Mouse (Mus musculus): ENCODE data around the gene Eci1. TPM values are rescaled to one million over a fixed set of nuclear protein-coding genes. Genes with fewer than 3 reads are reported as not detected.
"Not testable (repeated sequence)": the region's sequence is repeated elsewhere in the genome, so short reads cannot be mapped to it uniquely, and the experiment has no call there.

Eci1 gene
- 100 to 1,000 TPM; 142 to 242 (median 189) TPM for total RNA-seq (2022)

DNA sequence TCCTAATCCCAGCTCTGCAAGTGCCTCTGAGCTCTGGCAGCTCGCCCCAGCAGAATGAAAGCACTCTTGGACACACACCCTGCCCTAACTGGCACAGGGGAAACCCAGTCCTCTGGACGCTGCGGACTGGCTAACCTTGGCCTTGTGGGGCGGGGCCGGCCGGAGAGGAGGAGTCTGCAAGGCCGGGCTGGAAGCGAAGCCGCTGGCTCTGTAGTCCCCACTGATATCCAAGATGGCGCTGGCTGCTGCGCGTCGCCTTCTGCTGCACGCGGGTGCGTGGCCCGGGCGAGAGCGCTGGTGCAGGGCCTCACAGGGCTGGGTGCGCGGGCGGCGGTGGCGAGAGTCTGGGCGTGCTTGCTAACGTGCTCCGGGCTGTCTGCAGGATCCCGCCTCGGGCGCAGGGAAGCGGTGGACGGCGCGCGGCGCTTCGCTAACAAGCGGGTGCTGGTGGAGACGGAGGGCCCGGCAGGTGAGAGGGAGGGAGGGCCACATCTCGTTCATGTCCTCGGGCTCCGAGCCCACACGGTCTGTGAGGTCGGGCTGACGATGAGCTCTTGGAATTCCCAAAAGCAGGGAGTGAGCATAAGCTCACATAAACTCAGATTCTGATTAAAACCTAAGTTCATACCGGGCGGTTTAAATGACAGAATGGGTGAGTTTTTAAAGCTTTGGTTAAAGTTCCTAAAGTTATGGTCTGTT, at the start of gene Eci1:
Gene Eci1, plus strand, starts transcription at position 171 of the 699 bp plus-strand sequence.
- peak; percentile 99 for DNase-seq

- DNase-seq: peak; percentile 70
Observed at GRCm38 (mm10) chr17:24378496-24378895, 47.9 kb upstream of the Eci1 start.

DNA sequence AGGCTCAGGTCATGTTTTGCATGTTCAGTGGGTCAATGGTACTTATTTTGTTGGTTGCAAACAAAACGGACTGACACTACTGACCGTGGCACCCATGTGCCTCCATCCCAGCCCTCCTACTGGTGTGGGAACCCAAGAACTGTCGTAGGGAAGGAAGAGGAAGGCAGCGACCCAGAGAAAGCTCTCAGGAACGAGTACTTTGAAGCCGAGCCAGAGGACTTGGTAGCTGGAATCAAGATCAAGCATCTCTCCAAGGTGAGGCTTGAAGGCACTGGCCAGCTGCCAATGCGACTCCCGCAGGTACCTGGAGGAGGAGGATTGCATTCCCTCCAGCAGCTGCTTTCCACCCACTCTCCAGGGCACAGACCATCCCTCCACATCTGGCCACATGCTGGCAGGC, 42.7 kb upstream of the Eci1 start:
- no peak for DNase-seq

DNA sequence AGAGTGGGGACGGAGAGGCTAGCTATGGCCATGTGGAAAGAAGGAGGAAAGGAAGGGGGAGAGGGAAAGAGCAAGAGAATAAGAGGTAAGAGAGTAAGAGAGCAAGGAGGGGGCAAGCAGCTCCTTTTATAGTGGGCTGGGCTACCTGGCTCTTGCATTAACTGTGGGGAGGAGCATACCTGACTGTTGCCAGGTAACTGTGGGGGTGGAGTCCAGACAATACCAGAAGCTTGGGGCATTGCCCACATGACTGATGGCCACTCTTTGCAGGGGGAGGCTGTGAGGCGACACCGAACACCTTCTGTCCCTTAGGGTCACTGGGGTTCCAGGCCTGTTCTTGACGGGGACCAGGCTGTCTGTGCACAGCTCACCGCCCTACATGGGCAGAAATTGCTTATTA, 37.7 kb upstream of the Eci1 start:
- no peak for DNase-seq

DNA sequence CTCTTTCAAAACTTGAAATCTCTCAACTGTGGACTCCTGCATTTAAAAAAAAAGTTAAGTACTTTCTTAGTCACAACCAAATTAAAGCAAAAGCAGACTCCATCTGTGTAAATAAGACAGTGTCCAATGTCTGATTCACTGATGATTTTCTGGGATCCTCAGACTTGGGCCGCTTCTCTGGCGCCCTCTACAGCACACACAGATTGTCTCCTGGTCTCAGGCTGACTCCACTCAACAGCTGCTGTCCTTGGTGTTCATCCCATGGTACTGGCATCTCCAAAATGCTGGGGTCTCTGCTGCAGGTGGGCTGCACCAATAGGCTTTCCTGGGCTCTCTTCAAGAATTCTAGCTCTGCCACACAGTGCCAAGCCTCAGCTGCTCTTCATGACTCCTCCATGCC, 36.6 kb upstream of the Eci1 start:
- peak; percentile 59 for DNase-seq

GRCm38 (mm10) chr17:24391149-24391548, 35.3 kb upstream of the Eci1 start:
- no peak for DNase-seq

GRCm38 (mm10) chr17:24393527-24393926, 32.9 kb upstream of the Eci1 start:
- DNase-seq: no peak

GRCm38 (mm10) chr17:24394456-24394855, 32.0 kb upstream of the Eci1 start:
- no peak for DNase-seq

DNA sequence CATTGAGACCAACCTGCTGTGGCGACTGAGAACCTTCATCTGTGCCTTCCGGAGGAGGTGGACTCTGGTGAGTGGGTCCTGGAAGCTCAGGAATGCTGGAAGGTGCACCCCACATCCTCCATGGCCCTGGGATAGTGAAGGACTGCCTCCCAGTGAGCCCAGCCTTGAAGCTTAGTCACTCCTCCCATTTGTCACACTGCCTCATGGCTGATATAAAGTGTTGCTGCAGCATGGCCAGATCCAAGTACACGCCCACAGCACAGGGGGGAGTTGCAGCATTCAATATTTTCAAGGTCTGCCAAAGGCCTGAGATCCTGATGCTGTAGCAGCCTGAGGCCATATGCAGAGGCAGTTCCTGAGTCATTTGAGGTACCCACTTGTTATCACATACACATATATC, 24.1 kb upstream of the Eci1 start:
- DNase-seq: peak; percentile 90

DNA sequence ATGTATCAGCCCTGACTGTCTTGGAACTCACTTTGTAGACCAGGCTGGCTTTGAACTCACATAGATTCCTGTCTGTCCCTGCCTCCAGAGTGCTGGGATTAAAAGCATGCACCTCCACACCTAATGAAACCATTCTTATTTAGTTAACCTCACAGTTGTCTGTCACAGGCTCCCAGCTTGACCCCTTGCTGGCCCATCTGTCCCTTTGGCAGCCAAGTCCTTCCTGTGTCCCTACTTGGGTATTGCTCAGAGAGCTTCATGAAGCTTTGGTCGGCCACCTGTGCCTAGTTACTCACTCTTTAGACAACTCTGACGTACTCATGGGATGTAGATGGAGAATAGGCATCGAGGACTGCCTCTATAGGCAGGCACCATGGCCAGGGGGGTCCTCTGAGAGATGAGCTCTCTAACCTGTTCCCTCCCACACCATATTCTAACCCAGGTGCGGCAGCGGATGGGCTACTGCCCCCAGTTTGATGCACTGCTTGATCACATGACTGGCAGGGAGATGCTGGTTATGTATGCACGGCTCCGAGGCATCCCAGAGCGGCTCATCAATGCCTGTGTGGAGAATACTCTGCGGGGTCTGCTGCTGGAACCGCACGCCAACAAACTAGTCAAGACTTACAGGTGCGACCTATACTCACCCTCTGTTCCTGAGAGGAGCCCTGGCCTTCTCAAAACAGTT, 19.2 kb upstream of the Eci1 start:
- no peak for DNase-seq

- no peak for DNase-seq
Observed at GRCm38 (mm10) chr17:24413557-24414211, 12.8 kb upstream of the Eci1 start.

- DNase-seq: peak; percentile 88
Observed at GRCm38 (mm10) chr17:24414230-24414976, 12.0 kb upstream of the Eci1 start, which contains the start of gene Rnps1. Rnps1 (plus strand) TSS chr17:24414565.

DNA sequence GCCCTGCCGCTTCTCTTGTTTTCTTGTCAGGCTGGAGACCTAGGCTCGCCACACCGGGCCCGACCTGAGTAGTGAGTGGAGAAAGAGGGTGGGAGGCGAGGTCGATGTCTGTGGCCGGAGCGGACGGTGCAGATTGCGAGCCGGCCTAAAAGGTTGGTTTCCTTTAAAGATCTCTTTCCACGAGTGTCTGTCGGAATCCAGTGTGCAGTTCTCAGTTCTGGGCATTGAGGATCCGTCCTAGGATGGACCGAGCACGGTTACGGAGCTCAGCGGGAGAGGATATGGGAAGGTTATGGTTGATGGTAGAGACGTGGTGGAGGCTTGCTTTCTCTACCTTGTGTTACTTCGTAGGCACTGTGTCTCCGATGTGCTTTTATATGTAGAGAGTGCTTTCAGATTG, 11.4 kb upstream of the Eci1 start:
- DNase-seq: no peak

- DNase-seq: no peak
Observed at GRCm38 (mm10) chr17:24416051-24416652, 10.3 kb upstream of the Eci1 start.

- DNase-seq: no peak
Observed at GRCm38 (mm10) chr17:24423114-24423513, 3.3 kb upstream of the Eci1 start.

DNA sequence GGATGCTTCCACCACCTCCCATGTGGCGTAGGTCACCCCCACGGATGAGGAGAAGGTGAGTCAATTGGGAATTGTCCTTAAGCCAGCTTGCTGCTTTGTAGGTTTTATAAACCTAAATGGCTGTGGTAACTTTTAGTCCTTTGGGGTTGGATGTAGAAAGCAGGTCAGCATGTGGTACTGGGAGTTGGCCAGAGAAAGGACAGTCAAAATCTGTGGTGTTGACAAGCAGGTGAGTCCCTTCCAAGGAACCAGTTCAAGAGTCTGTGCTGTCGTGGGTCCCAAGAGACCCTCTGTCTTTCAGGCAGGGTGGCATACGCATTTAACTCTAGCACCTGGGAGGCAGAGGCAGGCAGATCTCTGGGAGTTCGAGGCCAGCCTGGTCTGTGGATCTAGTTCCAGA, 2.0 kb upstream of the Eci1 start:
- DNase-seq: no peak

DNA sequence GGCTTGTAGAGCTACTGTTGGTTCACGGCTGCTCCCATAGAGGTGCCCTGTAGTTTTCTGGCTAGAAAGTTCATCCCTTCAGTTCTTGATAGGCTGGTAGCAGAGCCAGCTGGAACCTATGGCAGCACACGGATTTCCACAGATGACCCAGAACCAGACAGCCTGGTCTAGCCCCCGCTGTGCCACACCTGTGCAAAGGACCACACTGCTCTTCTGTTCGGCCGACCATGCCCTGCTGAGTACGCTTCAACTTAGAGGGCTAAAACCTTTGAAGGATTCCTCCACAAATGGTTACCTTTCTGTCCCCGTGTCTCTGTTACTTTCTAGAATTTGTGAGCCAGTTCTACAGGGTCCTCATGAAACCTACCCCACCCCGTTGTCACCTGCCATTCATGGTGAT, 1.1 kb upstream of the Eci1 start:
- not testable (repeated sequence) for DNase-seq

- no peak for DNase-seq
Observed at GRCm38 (mm10) chr17:24425905-24426304, 536 bp upstream of the Eci1 start.

DNA sequence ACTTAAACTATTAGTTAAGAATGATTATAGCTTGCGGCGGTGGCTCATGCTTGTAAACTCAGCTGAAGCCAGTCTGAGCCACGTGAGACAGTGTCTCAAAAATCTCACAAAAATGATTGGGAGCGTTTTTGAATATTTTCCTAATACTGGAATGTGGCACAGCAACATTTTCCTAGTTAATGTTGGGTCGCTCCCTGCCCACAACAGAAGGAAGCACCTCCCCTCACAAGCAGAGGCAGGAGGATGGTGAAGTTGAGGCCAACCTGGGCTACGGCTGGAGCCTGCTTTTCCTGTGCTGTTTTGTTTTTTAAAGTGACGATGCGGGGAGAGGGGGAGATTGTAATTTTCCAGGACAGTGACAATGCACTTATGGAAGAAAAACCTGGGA, 723 bp downstream of the Eci1 start:
- DNase-seq: no peak

DNA sequence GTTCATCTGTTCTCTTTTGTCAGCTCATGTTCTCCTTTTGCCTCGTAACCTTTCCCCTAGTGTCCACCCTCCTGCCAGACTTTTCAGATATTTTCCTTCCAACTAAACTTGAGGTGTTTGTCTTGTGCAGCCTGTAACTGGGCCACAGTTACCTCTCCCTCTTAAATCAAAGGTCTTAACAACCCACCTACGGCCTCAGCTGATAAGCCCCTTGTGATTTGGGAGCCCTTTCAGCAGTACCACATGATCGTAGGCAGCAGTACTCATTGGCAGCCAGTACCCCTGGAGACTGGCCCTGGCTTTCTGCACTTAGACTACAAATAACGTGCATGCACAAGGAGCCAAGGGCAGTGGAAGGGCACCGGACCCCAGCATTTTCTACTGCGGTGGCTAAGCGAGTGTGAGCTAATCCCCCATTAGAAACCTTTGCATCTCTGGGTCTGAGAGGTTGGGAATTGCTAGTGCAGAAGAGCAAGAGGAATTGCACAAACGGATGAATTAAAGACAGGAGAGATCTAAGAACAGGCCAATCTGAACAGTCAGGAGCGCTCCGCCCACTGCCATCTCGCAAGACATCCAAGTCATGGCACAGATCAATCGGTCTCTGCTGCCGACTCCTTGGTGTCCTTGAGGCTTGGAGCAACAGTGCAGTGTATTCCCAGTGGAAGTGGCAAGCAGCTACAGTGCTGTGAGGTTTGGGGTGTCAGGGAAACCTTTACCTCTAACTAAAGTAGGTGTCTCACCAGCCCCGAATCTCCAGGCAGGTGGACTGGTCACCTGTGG, 3.0 kb downstream of the Eci1 start:
- no peak for DNase-seq

- no peak for DNase-seq
Observed at GRCm38 (mm10) chr17:24437016-24437415, 10.6 kb downstream of the Eci1 start.

DNA sequence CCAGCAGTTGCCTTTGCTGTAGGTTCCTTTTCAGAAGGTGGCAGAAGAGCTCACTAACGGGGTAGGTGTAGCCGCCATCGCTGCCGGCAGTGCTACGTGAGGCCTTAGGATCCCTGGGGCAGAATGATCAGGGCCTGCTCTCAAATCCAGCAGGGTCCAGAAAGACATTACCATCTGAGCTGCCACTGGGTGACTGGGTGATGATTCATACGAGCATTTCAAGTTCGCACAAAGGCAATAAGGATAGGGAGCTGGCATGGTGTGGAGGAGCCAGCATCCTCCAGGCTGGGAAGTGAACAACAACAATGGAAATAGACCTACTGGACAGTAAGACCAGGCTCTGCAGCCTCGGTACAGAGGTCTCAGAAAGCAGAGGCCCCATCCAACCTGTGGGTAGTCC, 13.9 kb downstream of the Eci1 start:
- DNase-seq: no peak

Data from adrenal gland, adult 8-10 months (tissue).